Mouse (Mus musculus): ENCODE data around the gene Rtkn2.
"Not testable (repeated sequence)": the region's sequence is repeated elsewhere in the genome, so short reads cannot be mapped to it uniquely, and the experiment has no call there.

The Rtkn2 gene

DNA sequence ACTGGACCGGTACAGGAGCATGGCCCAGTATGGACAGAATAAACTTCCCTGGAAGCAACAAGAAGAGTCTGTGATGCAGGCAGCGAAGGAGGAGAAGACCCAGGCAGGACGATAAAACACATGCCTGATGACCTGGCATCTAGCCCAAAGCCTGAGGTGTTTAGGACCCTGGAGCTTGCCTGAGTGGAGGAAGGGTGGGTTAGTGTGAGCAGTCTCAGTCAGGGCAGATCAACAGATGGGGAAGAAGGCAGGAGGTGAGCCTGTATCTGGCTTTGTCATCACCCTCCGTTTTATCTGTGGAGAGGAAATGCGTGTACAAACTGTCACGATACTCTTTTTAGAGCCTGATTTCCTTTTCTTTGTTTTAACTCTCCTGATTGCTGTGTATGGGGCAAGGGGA is 102.3 kb downstream of the Rtkn2 start:
- DNase-seq, result no peak

DNA sequence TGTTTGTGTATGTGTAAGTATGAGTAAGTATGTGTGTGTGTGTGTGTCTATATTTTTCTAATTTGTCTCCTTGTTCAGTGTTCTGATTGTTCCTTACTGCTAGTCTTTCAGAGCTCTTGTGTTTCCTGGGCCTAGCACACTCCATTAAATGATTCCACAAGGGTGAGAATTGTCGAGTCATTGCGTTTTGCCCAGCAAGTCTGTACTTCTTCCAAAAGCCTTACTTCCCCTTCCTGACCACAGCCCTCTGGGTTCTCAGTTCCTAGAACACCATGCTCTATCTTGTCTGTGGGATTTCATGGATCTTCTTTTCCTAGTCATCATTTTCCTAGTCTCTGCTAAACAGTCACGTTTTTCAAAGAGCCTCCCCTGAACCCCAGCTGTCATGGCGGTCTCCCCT is 106.2 kb downstream of the Rtkn2 start:
- no peak for DNase-seq

DNA sequence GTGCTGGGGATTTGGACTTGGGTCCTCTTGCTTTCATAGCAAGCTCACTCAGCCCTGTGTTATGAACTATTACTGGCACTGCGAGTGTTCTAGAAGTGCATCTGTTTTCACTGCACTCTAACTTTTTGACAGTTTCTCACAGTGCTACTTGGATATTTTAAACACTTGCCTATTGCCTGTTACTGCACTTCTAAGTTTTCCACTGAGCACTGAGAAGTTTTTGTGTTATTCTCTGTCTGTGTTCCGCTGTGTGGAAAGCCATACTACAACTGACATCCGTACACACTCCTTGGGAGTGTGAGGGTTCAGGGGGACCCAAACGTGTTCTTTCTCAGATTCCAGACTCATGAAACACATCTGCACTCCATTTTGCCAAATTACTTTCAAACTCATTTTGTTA is 107.6 kb downstream of the Rtkn2 start:
- DNase-seq, result no peak

DNA sequence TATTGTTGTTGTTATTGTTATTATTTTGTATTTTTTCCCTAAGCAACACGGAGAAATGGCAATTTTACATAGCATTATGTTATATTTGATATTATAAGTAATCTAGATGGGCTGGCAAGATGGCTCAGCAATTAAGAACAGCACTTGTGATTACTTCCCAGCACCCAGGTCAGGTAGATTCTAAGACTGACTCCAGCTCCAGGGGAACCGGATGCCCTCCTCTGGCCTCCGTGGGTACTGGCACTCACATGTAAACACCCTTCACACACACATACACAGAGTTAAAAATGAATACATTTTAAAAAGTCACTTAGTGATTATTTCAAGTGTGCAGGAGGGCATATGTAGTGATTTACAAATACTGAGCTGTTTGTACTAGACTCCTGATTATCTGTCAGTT is 108.4 kb downstream of the Rtkn2 start:
- DNase-seq, result no peak

DNA sequence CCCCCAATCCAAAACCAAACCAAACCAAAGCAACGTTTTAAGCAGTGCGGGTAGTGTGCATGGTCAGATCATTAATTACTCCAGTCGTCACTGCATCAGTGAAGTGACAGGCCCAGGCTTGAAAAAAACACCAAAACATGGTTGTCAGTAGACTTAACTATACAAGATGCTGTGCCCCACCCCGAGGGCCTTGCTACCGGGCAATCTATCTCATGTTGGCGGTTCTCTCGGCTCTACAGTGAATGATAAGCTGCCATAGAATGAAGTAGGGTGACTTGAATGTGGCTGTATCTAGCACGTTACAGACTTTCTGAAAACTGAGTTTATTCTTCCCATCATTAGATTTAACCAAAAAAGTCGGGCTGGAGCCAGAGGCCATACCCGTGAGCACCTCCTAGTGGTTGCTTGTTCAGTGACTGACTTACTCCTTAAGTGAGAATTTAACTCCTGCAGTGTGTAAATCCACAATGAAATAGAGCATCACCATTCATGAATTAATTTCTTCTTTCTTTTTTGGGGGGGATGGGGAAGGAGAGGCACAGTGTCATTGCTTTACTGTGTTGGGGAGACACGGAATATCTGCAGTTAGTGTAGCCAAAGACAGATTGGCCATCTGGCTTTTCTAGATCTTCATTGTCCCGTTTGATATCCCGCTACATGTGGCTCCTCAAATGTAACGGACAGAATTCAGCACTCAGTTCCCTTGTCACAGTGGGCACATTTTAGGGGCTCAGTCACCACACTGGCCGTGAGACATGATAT is 110.2 kb downstream of the Rtkn2 start:
- DNase-seq, result peak in 1 of 2 experiments; percentile 47

DNA sequence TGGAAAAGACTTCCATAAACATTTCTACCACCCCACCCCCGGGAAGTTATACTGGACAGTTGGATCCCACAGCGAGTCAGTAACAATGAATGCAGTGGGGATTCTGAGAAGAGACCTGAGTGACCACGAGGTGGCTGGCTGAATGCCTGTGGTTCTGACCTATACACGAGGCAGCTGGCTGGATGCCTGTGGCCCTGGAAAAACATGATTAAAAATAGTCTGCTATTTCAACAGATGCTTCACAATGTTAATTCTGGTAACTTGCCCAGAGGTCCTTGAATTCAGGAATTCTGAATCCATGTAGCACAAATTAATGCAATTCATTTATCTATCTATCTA is 110.8 kb downstream of the Rtkn2 start:
- DNase-seq, result peak; percentile 85 to 92

DNA sequence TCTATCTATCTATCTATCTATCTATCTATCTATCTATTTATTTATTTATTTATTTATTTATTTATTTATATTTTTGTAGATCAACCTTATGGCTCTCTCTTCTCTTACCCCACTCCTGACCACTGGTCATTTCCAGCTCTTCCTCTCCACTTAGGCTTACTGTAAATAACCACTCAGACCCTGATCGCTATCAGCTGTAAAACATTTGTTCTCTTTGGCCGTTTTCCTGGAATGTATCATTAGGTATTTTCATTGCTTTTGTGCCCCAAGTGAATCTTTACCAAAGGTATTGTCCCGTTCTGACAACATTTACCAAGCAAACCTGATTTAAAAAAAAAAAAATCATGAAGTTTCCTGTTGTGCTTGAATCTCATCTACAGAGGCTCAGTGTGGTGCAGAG is 111.2 kb downstream of the Rtkn2 start:
- DNase-seq, result no peak

DNA sequence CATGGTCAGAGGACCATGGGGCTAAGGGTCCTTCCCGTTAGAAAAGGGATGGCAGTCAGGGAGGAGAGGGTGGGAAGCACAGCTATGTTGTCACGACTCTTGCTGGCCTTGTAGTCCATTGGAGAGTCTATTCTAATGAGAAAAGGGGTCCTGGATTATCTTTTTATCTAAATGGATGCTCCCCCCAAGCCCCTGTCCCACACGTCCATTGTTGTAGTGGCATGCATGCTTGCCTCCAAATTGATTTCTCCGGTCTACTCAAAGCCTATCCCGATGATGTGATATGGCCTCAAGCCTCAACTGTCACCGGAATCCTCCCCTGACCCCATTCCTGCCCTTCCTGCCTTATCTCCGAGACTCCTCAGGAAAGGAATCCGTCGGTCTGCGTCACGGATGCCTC is 111.6 kb downstream of the Rtkn2 start:
- DNase-seq, result no peak

DNA sequence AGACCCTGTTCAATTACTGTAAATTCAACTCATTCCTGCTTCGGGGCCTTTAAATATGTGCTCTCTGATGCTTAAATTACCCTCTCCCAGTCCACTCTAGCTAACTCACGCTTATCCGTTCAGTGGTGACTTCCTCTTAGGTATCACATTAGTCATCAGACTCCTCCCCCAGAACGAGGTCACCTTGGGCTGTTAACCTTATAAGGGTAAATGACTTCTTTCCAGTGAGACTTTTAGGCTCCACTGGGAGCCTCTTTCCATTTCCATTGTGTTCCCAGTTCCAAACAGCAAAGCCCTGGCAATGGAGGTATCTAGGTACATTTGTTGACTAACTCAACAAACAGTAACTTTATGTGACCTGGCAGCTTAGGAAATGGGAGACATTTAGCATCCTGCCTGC is 112.5 kb downstream of the Rtkn2 start:
- no peak for DNase-seq

DNA sequence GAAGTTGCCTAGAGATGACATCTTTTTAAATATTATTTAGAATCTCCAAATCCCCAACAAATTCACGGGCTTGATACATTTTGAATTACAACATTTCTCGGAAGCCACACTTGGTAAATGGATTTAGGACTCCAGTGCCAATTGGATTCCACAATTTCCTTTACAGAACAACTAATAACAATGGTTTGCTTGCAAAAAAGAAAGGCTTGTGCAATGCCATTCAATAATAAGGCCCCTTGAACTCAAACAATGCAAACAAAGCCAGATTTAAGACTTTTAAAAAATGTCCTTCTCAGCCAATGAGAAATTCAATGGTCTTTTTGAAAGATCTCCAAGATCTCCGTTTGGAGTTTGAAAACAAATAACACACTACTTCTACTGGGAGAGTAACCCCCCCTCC is 114.1 kb downstream of the Rtkn2 start:
- DNase-seq, result no peak

DNA sequence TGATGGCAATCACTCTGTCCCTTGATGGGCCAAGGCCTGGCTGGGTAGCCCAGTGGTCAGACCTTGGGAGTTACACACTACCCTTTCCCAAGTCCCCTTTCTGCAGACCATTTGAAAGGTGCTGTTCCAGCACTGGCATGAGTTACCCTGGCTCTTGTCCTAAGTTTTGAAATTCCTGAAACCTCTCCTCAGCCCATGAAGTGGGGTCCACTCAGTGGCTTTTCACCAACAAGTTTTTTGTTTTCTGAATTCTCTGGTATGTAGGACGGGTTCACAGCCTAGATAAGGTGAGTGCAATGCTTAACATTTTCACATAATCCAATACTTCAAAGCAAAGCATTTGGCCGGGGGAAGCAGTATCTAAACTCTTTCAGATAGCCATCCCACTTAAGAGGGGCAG is 115.8 kb downstream of the Rtkn2 start:
- peak; percentile 52 to 59 for DNase-seq

DNA sequence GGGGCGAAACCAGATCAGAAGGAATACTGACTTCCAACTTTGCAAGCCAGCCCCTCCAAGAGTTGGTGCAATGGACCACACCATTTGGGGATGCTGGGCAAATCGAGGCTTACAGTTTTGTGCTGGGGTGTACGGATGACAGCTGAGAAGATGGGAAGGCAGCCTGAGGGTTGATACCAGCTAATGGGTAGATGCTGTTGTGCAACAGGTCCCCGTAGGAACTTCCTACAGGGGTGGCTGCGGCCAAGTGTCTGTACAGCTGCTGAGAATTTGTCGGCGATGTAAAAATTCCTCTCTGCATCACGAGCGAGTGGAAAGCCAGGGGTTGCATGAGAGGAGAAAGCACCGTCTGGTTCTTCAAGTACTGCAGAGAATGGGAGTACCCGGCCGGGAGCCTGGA is 117.0 kb downstream of the Rtkn2 start:
- no peak for DNase-seq

DNA sequence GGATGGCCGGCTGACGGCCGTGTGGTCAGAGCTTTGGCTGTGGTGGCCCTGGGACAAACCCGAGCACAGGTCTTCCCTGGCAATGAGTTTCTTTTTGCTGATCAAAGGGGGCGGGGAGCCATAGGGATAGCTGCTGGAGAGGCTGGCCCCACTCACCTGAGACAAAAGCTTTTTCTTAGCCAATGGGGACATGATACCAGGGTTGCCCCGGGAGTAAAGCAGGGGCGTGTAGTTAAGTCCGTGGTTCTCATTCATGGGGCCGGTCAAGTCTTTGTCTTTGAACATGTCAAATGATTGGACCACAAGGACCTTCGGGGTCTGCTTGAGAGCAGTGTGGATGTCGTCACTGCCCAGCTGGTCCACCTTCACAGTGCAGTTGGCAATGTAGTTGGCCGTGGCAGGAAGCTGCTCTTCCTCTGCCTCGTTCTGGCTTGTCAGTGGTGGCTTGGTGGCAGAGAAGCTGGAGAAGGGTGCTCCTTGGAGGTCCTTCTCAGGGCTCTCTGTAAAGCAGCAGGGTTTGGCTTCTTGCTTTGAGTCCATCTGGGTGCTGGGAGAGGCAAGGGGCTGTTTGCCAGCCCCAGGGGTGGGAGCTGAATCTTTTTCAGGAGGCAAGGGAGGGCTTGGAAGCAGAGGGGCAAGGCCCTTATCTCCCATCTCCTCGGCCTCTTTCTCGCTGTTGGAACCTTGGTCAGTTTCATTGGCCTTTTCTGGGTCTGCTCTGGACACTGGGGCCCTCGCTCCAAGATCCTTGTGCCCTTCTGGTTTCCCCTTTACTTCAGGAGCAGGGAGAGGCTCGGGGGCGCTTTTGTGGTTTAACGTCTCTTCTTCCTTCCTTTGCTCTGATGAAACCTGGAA is 118.7 kb downstream of the Rtkn2 start:
- no peak for DNase-seq

DNA sequence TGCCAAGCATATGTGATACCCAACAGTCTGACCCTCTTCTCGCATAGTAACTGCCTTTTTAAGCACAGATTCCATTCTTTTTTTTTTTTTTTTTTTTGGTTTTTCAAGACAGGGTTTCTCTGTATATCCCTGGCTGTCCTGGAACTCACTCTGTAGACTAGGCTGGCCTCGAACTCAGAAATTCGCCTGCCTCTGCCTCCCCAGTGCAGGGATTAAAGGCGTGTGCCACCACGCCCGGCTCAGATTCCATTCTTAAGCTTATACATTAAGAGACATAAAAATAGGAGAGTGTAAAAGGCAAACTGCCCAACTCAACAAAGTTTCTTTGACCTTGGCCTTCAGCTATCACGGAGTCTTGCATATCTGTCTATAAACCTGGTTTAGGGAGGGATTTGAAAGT is 120.4 kb downstream of the Rtkn2 start:
- DNase-seq, result not testable (repeated sequence)

DNA sequence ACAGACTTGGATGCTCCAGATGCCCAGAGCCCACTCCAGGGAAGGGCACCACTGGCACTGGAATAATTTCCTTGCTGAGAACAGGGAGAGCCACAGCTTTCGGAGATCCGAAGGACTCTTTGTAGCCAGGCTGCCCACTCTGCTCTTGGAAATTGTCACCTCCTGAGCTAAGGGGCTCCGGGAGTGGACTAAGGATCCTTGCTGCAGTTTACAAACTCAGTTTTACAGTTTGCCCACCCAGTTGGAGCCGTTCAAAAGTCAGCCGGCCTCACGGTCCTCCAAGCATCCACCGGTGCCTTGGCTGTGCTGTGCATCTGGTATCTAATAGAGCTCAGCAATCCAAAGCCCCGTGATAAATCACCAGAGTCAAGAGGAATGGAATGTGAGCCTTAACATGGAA is 121.1 kb downstream of the Rtkn2 start:
- no peak for DNase-seq

DNA sequence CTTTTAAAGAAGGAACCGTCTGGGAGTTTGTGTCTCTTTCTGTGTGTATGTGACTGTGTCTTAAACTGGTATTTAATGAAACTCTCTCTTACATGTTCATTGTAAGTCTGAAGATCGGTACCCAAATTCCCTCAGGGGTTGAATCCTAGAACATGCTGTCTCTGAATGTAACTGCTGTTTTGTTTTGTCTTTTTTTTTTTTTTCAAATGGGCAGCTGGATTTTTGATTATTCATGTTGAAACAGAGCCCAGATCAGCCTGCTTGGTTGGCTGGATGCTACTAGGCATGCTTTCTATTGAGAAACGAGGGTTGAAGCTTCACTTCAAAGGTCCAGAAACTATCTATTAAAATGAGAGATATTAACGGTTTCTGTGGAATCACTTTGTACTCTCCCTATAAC is 121.9 kb downstream of the Rtkn2 start:
- no peak for DNase-seq

DNA sequence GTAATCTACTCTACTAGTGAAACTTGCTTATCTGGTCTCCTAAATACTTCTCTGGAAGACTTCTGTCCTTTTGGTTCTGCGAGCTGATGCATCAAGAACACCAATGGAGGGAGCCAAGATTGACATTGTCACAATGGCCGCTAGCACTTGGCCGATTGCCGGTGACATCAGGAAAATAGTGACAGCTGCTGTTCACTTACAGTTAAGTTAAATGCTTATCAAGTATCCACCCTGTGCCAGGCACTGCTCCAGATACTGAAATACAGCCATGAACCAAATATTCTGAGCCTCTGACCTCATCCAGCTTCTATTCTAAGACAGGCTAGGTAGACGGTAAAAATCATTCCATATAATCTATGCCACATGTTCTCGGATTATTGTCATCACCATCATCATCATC is 123.2 kb downstream of the Rtkn2 start:
- no peak for DNase-seq

DNA sequence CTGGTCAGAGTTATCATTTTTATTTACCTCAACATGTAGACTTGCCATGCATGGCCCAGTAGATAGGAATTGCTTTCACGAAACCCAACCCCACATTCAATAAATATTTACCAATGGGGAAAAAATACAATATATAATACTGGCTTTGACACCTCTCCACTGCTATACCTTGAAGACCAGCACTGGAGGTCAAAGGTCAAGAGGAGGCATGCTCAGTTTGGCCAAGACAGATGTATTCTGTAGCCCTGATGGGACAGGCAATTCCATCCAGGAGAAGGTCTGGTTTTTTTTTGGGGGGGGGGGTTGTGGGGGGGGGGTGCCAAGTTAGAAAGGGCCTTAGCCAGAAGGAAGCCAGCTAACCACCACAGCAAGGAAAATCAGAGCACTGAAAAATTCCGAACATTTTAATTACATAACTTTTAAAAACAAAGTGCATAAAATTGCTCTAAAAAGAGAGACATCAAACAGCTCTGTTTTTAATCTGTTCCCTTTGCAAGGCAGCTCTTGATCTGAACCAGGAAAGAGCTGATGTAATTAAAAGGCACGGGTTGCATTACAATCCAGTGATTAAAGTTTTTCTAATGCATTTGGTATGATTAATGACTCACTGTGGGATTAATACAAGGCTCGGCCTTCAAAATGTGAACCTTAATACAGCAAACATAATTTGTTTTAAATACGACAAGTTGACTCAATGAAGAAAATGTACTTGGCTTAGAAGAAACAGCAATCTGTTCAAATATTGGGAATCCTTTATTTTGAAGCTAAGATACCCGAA is 123.9 kb downstream of the Rtkn2 start:
- no peak for DNase-seq

DNA sequence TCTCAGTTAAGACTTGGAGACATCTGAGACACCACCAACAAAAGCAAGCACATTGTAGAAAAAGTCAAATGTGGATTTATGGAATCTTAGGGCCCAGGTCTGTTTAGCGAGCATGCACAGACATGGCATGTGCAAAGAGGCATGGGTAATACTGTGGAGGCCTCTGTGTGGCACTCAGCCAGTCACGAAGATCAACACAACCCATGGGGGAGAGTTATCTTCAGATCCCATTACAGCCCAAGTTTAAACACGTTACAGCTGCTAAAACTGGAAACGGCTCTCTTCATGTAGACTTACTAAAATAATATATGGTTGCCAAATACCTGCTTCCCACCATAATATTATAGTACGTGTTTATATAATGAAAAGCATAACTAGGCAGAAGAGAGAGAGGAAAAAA is 124.6 kb downstream of the Rtkn2 start:
- DNase-seq, result no peak

DNA sequence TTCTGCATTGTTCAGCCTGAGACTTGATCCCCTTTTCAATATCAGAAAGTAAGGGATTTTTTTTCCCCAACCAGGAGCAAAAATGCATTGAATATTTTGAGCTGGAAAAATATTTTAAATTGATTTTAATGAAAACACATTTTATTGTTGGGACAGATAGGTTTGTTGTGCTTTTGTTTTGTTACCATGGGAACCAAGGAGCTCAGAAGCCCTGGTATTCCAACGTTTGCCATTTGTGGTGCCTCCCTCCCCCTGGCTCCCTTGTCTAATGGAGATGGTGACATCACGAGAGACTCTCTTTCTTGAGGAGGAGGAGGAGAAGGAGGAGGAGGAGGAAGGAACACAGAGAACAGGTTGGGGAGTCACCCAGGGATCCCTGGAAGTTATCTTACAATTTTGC is 125.1 kb downstream of the Rtkn2 start:
- no peak for DNase-seq

DNA sequence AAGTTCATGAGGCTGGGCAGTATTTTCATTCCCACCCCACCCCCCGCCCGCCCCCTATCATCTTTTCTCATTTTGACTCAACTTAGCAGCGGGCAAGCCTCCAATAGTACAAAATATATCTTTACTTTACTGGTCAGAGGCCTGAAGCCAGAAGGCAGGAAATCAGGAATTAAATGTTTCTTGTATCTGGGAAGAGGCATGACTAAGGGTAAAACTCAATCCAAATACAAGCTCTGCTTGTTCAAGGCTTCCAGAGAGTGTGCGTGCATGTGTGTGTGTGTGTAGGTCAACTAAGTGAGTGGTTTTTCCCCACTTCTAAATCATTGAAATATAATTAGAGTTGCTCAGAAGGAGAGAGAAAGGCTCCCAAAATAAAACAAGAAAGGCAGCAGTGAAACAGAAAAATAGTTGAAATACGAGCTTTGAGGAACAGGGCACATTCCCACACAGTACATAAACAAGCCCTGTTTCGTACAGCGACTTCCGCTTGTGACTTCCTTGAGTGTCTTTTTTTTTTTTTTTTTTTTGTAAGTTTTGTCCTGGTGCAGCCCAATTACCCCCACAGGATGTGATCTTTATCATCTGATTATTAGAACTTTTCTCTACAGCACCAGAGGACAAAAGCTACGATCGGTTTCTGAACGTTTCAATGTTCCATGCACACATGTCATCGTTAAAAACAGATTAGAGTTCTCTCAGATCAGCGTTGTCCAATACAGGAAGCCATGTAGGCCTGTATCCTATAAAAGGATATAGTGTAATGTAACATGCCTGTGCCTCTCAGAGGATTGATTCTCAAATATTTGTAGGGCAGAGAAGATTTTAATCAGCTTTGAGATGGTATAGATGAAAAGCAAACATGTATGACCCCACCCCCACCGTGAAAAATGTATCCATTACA is 125.8 kb downstream of the Rtkn2 start:
- DNase-seq, result no peak

DNA sequence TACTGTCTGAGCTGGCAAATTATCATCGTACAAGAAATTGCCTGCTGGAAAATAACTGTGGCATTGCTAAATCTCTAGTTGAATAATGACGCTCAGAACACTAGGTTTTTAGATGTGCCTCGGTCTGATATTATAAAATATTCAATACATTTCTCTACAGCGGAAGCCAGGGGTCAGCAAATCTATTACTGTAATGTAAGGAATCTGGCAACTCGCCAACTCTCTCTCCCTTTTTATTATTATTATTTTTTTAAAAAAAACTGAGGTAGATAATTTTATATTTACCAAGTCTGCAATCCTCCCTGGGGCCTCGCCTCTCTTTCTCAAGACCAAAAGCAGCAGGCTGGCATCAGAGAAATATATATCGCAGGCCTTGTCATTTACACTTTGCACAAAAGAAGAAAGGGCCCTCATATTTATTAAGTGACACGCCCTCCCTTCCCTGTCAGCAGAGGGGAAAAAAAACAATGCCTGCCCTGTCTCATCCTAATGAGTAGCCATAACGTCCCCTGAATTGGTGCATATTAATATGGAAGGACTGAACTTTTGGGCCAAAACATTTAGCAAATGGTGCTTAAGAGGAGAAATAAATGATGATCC is 127.1 kb downstream of the Rtkn2 start:
- no peak for DNase-seq
